Mouse (Mus musculus) common myeloid progenitor, adult 5-6 weeks (primary cell): ENCODE measurements around the gene Dus2. TPM values are rescaled to one million over a fixed set of nuclear protein-coding genes. Genes with fewer than 3 reads are reported as not detected.

ENCODE experiments used
- ATAC-seq: replicated peaks from 2 replicates; pipeline ENCODE4 v1.8.0; 2016; ENCODE audit warnings: low read depth, mild to moderate bottlenecking, moderate TSS enrichment, inconsistent platforms; ENCODE audit not compliant: poor library complexity, severe bottlenecking
- total RNA-seq: library from RNA; stranded (forward); fragments of 200-1000, 187-1606 nt; gene quantifications from 2 replicates; pipeline ENCODE4 v1.2.3, GENCODE M21; 2017

Gene Dus2
- total RNA-seq, 1 experiment from 2014 or later = 9.7 TPM

DNA sequence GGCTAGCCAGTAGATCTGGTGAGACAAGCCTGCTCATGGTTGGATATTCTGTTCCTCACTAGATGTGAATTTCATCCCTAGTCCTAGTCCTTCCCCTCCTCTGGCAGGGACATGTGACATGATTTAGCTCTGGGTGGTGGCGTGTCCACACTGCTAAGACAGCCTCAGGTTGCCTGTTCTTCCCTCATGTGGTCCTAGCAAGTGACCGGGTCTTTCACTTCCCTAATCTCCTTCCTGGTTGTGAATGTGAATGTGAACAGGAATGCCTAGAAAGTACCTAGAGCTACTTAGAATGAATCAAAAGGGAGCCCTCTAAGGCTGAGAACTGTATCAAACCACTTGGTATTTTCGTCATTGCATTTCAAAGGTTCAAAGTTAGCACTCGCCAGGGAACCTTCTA is 48.5 kb downstream of the Dus2 start:
- peak; percentile 73 for ATAC-seq

DNA sequence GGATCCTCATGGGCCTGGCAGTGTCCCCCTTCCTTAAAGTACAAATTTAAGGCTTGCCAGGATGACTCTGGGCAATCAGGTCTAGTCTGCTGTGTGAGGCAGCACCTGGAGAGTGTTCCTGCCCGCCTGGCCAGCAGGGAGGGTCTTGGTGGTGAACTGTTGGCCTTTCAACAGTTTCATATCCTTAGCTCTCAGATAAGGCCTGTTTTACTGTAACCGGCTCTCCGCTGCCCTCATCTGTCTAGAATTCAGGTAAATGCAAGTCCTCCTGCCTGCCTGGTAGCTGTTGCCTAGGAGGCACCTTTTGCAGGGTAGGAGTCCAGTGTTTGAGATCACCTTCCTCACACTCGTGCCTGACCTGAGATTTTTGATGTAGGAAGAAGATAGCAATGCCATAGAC is 49.1 kb downstream of the Dus2 start:
- ATAC-seq = no peak

DNA sequence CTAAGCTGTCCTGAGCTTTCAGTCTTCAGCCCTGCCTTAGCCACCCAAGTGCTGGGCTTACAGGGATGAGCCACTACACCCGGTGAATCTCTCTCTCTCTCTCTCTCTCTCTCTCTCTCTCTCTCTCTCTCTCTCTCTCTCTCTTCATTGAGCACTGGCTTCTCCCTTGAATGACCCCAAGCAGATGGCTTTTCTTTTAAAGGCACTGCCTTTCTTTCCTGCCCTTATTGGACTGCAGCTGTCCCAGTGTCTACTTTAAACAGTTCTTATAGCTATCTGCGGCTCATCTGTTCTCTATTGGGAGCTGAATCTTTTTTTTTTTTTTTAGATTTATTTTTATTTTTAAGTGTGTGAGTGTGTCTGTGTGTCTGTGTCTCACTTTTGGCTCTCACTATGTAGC is 51.9 kb downstream of the Dus2 start:
- ATAC-seq = no peak

- ATAC-seq = peak; percentile 39; the same call in 1 of the 2 replicates
Observed at GRCm38 (mm10) chr8:106044151-106044550, 53.0 kb downstream of the Dus2 start.

DNA sequence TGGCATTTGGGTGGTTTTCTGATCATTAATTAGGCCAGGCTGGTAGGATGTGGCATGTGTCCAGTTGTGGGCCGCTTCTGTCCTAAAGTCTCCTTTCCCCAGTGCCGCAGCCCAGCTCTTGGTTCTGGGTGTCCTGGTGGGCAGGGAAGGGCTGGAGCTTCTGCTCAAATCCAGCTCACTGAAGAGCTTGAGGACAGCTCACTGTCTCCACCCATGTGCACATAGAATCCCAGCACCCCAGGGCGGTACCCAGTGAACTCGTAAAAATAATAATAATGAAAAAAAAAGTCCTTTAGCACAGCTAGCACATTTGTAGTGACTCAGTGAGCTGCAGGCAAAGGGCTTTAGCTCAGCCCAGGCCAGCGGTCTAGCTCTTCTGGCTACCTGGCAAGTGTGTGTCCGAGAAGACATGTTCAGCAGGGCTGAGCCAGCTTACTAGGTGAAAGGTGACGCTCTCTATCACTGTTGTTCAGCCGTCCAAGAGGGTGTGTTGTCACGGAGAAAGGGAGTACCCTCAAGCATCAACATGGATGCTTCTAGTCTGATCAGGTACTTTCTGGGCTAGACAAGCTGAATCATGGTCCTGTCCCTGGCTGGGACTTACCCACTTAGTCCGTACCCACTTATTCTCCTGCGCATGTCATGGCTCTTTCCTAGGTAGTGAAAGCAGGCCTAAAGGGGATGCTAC is 55.9 kb downstream of the Dus2 start:
- ATAC-seq = no peak

DNA sequence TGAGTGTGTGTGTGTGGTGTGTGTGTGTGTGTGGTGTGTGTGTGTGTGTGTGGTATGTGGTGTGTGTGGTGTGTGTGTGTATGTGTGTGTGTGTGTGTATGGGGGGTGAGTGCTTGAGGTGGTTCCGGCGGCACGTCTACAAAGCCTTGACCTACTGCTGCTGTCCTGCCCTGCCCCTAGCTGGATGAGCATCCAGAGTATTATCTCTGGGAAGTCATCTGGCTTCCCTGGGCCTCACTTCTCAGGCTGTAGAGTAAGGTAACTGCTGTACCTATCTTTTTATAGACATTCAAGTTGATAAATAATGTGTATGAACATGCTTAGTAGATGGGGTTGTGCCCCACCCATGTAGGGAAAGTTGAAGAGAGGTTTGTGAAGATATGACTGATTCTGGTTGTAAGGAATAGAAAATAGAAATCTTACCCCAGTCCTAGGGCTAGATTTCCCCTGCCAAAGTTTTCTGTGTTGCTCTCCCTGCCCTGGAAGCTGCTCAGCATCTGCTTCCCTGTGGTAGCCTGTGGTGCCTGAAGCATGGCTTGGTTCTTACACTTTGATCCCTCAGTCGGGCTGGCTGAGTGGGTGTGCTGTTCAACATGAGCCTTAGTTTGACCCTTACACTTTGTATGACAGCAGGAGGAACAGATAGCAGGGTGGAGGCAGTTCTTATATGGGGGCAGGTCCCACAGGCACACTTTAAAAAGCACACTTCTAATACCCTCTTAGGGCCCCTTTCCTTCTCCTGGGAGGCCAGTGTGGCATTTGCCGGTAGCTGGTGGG is 56.9 kb downstream of the Dus2 start:
- ATAC-seq = no peak

DNA sequence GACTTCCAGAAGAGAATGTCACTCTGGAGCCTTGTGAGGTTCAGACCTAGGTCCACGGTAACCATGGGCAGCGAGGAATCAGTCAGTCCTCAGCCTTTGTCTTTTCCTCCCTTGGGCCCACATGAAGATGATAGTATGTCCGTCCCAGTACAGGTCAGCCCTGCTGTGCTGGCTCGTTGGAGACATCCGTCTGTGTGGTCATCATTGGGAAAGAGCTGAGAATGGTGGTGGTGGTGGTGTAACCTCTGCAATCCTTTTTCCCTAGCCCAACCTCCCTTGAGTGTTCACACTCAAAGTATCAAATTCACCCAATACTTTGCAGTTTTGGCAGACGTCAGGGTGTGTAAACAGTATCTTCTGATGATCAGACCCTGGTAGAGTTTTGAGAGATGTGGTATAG is 58.7 kb downstream of the Dus2 start:
- ATAC-seq = no peak

GRCm38 (mm10) chr8:106051068-106051467 is 59.9 kb downstream of the Dus2 start:
- no peak for ATAC-seq

DNA sequence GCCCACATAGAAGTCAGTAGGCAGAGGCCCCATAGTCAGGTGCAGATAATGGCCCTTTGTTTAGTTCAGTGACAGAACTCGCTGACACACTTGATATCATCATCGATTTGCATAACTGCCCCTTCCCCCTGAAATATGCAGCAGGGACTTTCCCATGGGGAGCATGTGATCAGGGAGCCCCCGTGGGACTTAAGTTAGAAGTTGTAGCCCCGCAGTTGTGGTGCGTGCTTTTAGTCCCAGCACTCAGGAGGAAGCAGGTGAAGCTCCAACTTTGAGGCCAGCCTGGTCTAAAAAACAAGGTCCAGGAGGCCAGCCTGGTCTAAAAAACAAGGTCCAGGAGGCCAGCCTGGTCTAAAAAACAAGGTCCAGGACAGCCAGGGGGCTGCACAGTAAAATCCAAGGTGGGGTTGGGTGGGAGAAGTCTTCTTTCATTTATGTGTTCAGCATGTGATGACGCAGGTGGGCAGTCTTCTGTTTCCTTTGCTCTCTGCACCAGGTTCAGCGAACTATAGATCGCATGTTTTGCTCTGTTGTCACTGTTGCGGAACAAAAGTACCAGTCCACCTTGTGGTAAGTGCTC is 61.5 kb downstream of the Dus2 start:
- no peak for ATAC-seq

- peak; percentile 56 for ATAC-seq
Observed at GRCm38 (mm10) chr8:106054190-106054811, 63.2 kb downstream of the Dus2 start.

GRCm38 (mm10) chr8:106055038-106055437 is 63.9 kb downstream of the Dus2 start:
- ATAC-seq = no peak

GRCm38 (mm10) chr8:106056455-106056982 is 65.4 kb downstream of the Dus2 start:
- ATAC-seq = no peak

DNA sequence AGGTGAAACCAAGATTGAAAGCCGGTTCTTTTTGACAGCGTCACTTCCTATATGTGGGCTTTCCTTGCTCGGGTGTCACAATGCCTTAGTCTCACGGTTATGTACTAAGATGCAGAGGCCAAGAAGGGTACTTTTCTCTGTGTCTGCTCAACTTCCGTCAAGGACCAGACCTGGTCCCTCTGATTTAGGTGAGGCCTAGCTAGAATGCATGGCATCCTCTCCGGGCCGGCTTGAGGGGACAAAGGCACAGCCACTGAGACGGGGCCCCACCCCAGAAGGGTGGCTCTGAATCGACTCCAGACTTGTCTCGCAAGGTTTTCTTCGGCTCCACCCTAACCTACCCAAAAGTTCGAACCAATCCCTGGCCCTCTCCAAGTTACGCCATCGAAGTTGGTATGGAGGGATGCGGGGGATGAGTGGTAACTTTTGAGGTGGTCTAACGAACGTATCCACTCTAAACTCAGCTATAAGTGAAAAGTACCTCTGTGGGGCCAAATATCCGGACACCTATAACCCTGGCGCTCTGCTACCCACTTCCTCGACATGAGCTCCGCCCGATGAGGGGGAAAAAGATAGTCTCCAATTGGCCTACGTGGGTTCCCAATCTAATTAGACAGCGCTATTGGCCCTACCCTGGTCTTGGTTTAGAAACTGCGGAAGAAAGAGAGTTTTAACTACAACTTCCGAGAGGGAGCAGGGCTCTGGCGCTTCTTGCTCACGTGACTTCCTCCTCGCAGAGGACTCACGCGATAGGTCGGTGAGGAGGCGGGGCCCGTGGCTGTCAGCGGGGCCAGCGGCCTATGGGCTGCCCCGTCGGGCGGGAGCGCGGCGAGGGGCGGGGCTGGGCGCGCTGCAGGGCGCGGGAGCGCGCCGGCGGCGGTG is 67.8 kb downstream of the Dus2 start, which contains the start of gene Nfatc3:
TSS of gene Nfatc3 (plus strand) at position 110 of the 882 bp plus-strand sequence.
- peak; percentile 84 for ATAC-seq

GRCm38 (mm10) chr8:106059613-106060371 is 68.7 kb downstream of the Dus2 start:
- ATAC-seq = peak; percentile 7; the same call in 1 of the 2 replicates

DNA sequence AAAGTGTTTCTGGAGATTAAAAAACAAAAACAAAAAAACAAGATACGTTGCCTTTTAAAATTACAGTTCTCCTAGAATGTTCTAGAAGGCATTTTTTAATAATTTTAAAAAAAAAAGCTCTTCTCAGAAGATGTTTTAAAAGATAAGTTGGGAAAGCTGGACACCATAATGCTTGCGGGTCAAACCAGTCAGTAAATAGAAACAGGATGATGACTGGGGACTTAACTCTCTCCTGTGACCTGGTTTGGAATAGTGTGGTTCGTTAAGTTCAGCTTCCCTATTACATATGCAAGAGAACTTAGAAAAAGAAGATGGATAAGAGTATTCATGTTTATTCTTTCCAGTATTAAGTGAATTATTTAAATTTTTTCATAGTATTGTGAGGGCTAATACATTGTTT is 69.4 kb downstream of the Dus2 start:
- ATAC-seq = no peak

- ATAC-seq = no peak
Observed at GRCm38 (mm10) chr8:106061686-106062085, 70.5 kb downstream of the Dus2 start.

DNA sequence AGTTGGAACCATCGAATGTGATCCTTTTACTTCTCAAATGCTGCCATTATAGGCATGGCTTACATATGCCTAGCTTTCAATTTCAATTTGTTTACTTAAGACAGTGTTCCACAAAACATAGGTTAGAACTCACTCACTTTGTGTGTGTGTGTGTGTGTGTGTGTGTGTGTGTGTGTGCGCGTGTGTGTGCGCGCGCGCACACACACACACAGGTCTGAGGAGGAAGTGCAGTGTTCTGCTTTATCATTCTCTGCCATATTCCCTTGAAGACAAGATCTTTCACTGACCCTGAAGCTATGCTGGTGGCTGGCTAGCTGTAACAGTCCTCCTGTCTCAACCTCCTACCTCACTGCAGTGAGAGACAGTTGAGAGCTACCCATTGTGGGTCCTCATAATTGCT is 71.9 kb downstream of the Dus2 start:
- ATAC-seq = peak; percentile 13; the same call in 1 of the 2 replicates

GRCm38 (mm10) chr8:106066721-106067120 is 75.6 kb downstream of the Dus2 start:
- no peak for ATAC-seq

DNA sequence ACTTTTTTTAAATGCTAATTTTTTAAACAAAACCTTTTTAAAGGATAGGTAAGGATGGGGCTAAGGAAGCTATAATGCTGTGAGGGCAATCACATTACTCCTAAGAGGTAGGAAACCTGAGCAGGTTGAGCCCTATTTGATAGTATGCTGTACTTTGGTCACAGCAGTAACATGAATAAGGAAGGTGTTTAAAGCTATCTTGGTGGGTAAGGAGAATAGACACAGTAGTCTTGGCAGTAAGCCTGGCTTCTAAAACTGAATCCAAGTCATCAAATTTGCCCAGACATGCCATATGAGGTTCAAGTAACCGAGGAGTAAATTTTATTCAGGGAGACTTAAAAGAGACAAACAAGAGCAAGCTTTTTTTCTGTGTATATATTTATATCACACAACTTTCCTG is 78.4 kb downstream of the Dus2 start:
- ATAC-seq = no peak
